Mouse (Mus musculus): Measurements from ENCODE around the gene Psmd13. TPM values are rescaled to one million over a fixed set of nuclear protein-coding genes. Genes with fewer than 3 reads are reported as not detected.

Gene Psmd13
- total and polyA plus RNA-seq, 3 experiments, result 165 to 215 TPM; not detected in 1

- no peaks in the 10 kb centered on the region for H3K9me3 ChIP-seq (replicated peaks; ENCODE audit: insufficient read depth, low read length)
- DNase-seq (ENCODE audit: low read depth, low spot score), result no peak
- no peak overlapping the region for H3K4me3 ChIP-seq (ENCODE audit: control insufficient read depth in 1 of 2, insufficient read depth in 1 of 2, low read depth in 2 of 2, low read length in 2 of 2)
- TF ChIP-seq ZNF384 (IDR thresholded peaks at IDR 0.05; ENCODE audit: low read depth, low read length), result no peak
- no peak for TF ChIP-seq TCF12 (IDR thresholded peaks at IDR 0.05; ENCODE audit: low read depth, low read length)
- TF ChIP-seq TAL1 (IDR thresholded peaks at IDR 0.05; ENCODE audit: low read length), result no peak
- TF ChIP-seq UBTF (IDR thresholded peaks at IDR 0.05; ENCODE audit: borderline replicate concordance, insufficient read depth, low read depth, low read length), result no peak
- TF ChIP-seq JUND (IDR thresholded peaks at IDR 0.05; ENCODE audit: low read depth, low read length), result no peak
- no peak for TF ChIP-seq BHLHE40 (IDR thresholded peaks at IDR 0.05; ENCODE audit: borderline replicate concordance, low read depth, low read length)
- no peak for TF ChIP-seq CHD1 (IDR thresholded peaks at IDR 0.05; ENCODE audit: low read depth, low read length)
- no peak for TF ChIP-seq MEF2A (IDR thresholded peaks at IDR 0.05; ENCODE audit: extremely low read depth, insufficient replicate concordance, low read depth, low read length, poor library complexity, severe bottlenecking)
- TF ChIP-seq MYB (IDR thresholded peaks at IDR 0.05; ENCODE audit: low read depth, low read length), result no peak
- no peak for TF ChIP-seq GATA1 (IDR thresholded peaks at IDR 0.05; ENCODE audit: low read depth, low read length)
- TF ChIP-seq KAT2A (conservative IDR thresholded peaks at IDR 0.05; ENCODE audit: low read depth, low read length), result no peak
- TF ChIP-seq ZKSCAN1 (IDR thresholded peaks at IDR 0.05; ENCODE audit: low read depth, low read length), result no peak
- TF ChIP-seq SMC3 (IDR thresholded peaks at IDR 0.05; ENCODE audit: low read depth, low read length), result no peak
- peaks cover 0 to 14% of the 10 kb centered on the region in 2 experiments; a peak in 3 of 4 replicates for H3K4me1 ChIP-seq (ENCODE audit: control insufficient read depth in 1 of 2, insufficient read depth in 2 of 2, low read length in 2 of 2)
- no peaks in the 10 kb centered on the region for H3K27me3 ChIP-seq (ENCODE audit: control insufficient read depth in 1 of 2, insufficient read depth in 2 of 2, low read length in 2 of 2)
- H3K36me3 ChIP-seq (ENCODE audit: control insufficient read depth in 1 of 2, insufficient read depth in 2 of 2, low read length in 2 of 2), result peaks cover 0 to 18% of the 10 kb centered on the region in 2 experiments; a peak in 2 of 4 replicates
- H3K27ac ChIP-seq (ENCODE audit: control insufficient read depth, low read depth, low read length), result no peak overlapping the region
- no peak overlapping the region for H3K9ac ChIP-seq (ENCODE audit: control insufficient read depth, low read depth, low read length, poor library complexity, severe bottlenecking)
- H3K79me2 ChIP-seq (ENCODE audit: control insufficient read depth, insufficient read depth, low read length, poor library complexity), result peaks cover 15% of the 10 kb centered on the region
These were observed 2.4 kb upstream of the Psmd13 start for GRCm38 (mm10) chr7:140879355-140879754.

DNA sequence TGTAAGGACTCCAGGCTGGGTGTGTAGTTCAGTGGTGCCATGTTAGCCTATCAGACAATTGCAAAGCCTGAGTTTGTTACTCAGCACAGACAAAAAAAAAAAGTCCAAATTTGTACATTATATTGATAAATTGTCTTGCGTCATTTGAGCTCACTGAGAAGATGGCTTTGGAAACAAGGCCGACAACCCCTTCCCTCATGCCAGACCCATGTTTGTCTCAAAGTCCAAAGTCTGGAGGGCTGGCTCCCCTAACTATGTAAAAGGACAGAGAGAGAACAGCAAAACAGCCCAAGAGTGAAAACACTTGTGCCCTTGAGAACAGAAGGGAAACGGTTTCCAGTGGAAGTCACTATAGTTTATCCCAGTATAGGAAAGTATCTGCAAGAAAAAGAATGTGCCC lies 1.3 kb upstream of the Psmd13 start:
- Histone ChIP-seq H3K9me3 (replicated peaks; ENCODE audit: insufficient read depth, low read length) (no peaks in the 10 kb centered on the region), H3K4me1 (ENCODE audit: control insufficient read depth in 1 of 2, insufficient read depth in 2 of 2, low read length in 2 of 2) (peaks cover 0 to 14% of the 10 kb centered on the region in 2 experiments; a peak in 3 of 4 replicates), H3K9ac (ENCODE audit: control insufficient read depth, low read depth, low read length, poor library complexity, severe bottlenecking) (no peak overlapping the region), H3K27ac (ENCODE audit: control insufficient read depth, low read depth, low read length) (no peak overlapping the region), H3K36me3 (ENCODE audit: control insufficient read depth in 1 of 2, insufficient read depth in 2 of 2, low read length in 2 of 2) (peaks cover 0 to 18% of the 10 kb centered on the region in 2 experiments; a peak in 2 of 4 replicates), H3K79me2 (ENCODE audit: control insufficient read depth, insufficient read depth, low read length, poor library complexity) (peaks cover 15% of the 10 kb centered on the region), H3K4me3 (ENCODE audit: control insufficient read depth in 1 of 2, insufficient read depth in 1 of 2, low read depth in 2 of 2, low read length in 2 of 2) (no peak overlapping the region), H3K27me3 (ENCODE audit: control insufficient read depth in 1 of 2, insufficient read depth in 2 of 2, low read length in 2 of 2) (no peaks in the 10 kb centered on the region)
- DNase-seq (ENCODE audit: low read depth, low spot score), result no peak
- TF ChIP-seq TCF12 (IDR thresholded peaks at IDR 0.05; ENCODE audit: low read depth, low read length) (no peak), CTCF (IDR thresholded peaks at IDR 0.05 in 2 of 3, conservative IDR thresholded peaks at IDR 0.05 in 1 of 3; ENCODE audit: control insufficient read depth in 1 of 3, insufficient read depth in 1 of 3, low read depth in 2 of 3, low read length in 3 of 3, poor library complexity in 1 of 3, severe bottlenecking in 1 of 3) (no peak), MAFK (IDR thresholded peaks at IDR 0.05; ENCODE audit: borderline replicate concordance, low read depth, low read length) (no peak)
